Mouse (Mus musculus) 3134 (cell line): ENCODE data around the gene Dysf.
A peak's percentile ranks its signal among the peaks of the same experiment; 100 is the strongest.

Experiments
- DNase-seq: peaks from one replicate; pipeline ENCODE4 v3.0.0-alpha.2; 2011; ENCODE audit warnings: low spot score; ENCODE audit not compliant: insufficient read length; ENCODE audit errors: extremely low read depth

Gene Dysf

GRCm38 (mm10) chr6:84228786-84229185, 220.4 kb downstream of the Dysf start:
- no peak for DNase-seq

- no peak for DNase-seq
These were observed 221.3 kb downstream of the Dysf start for GRCm38 (mm10) chr6:84229739-84230138.

DNA sequence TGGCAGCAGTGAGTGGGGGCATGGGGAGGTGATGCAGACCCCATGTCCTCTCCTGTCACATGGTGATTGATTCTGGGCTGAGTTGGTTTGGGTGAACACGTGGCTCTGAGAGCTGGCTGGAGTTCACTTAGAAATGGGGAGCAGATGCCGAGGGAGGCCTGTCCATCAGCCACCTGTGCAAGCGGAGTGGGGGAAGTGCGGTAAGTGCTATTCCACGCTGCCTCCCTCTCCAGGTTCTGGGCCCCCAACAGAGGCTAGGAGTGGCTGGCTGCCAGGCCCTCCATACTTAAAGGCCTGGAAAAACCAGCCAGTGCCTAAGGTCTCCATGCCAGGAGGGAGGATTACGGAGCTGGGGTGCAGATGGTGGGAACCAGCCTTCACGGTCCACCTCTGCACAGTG, 222.7 kb downstream of the Dysf start:
- DNase-seq: no peak

DNA sequence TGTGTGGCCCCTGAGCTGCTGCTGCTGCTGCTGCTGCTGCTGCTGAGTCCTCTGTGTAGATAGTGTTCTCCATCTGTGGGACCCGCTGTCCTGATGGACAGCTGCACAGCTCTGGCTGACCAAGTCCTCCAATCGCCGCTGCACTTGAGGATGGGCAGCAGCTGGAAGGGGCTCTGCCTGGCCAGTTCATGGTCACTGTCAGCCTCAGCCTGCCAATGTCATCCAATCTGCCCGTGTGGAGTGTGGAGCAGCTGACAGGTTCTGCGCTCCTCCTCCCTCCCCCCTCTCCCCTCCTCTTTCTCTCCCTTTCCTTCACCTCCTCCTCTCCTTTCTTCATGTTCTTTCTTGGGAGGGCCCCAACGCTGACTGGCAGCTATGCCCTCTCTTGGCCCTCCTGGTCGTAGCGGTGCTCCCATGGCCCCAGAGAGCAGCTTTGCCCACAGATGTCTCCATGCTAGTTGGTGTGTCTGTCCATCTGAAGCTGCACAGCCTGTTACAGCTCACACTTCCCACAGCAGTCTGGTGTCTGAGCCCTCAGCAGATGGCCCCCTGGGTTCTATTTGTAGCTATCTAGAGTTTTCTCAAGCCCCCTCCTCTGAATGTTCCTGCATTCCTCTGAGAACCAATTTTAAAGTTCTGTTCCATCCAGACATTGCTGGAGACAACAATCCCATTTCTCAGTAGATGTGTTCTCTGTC, 223.8 kb downstream of the Dysf start:
- DNase-seq: no peak

DNA sequence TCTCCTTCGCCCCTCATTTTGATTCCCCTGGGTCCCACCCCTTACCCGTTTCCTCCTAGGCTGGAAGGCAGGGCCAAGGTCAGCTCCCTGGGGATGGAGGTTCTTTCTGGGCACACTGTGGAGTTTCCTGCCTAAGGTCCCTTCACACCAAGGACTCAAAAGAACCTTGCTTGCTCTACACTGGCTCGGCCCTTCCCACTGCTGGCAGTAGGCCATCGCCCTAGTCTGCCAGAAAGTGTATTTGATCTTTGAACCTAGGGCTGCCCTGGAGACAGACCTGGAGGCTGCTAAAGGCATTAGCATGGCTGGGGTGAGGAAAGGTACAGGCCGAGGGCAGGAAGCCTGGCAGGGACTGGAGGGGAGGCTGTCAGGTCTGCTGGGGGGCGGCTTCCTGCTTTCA, 225.4 kb downstream of the Dysf start:
- no peak for DNase-seq

GRCm38 (mm10) chr6:84235365-84235764, 227.0 kb downstream of the Dysf start:
- no peak for DNase-seq

DNA sequence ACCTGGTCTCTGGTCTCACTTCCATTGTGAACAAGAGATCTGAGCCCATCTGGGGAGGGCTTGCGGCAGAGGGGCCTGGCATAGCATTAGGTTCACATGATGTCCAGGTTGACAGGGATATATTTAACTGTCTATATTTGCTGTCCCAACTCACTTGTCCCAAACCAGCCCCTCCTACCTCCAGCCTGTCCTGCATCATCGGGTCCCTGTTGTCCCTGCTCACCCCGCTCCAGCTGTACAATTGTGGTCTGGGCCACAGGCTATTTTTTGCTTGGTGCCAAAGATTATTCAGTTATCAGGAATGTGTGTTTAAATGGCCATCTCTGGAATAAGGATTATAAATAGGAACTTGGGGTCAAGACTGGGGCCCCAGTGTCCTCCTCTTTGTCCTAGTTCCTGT, 235.0 kb downstream of the Dysf start:
- DNase-seq: peak; percentile 51

GRCm38 (mm10) chr6:84246101-84246760, 237.8 kb downstream of the Dysf start:
- DNase-seq: no peak

DNA sequence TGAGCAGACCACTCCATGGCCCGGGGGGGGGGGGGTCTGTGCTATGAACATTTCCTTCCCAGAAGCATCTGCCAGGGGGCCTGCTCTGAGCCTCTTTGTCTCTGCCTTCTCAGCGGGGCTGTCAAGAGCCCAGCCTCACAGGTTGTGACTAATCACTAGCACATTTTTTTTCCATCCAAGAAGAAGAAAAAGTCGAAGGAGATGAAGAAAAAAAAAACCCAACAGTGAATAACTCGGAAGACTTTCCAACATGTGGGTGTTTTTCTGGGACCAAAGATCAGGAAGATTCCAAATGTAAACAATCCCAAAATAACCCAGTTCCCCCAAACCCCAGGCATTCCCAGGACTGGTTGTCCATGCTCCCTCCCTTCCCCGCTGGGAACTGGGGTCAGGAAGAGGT, 238.6 kb downstream of the Dysf start:
- no peak for DNase-seq
